Mouse (Mus musculus) lung, postnatal 0 days (tissue): ENCODE results near the gene Tnrc18. TPM values are rescaled to one million over a fixed set of nuclear protein-coding genes. Genes with fewer than 3 reads are reported as not detected.
A peak's percentile ranks its signal among the peaks of the same experiment; 100 is the strongest.

ENCODE experiments used
- ATAC-seq: fragments of 200-750 bp; cut with Nextera tagmentation; 2 replicates; pipeline ENCODE4 v1.8.0; 2017; ENCODE audit warnings: moderate library complexity
- DNase-seq: peaks from one replicate; pipeline ENCODE4 v3.0.0-alpha.2; 2016; ENCODE audit warnings: low spot score
- H3K27ac ChIP-seq: fragments of 300-500 bp; sonication (generic); 2 replicates; pipeline ENCODE4 v1.5.1; 2014; ENCODE audit warnings: antibody characterized with exemption, mild to moderate bottlenecking, low read length, mixed read lengths
- H3K27me3 ChIP-seq: fragments of 300-500 bp; sonication (generic); replicated peaks from 2 replicates; pipeline ENCODE4 v1.6.1; 2014; ENCODE audit warnings: low read length, mixed read lengths; ENCODE audit not compliant: insufficient read depth
- H3K36me3 ChIP-seq: fragments of 300-500 bp; sonication (generic); 2 replicates; pipeline ENCODE4 v1.6.1; 2014; ENCODE audit warnings: low read length, mixed read lengths; ENCODE audit not compliant: insufficient read depth
- H3K4me1 ChIP-seq: fragments of 300-500 bp; sonication (generic); 2 replicates; pipeline ENCODE4 v1.6.1; 2014; ENCODE audit warnings: antibody characterized with exemption, low read depth, low read length, mixed read lengths; ENCODE audit not compliant: insufficient read depth
- H3K4me2 ChIP-seq: fragments of 300-500 bp; sonication (generic); replicated peaks from 2 replicates; pipeline ENCODE4 v1.6.1; 2014; ENCODE audit warnings: low read depth, mild to moderate bottlenecking, low read length, moderate library complexity, mixed read lengths
- H3K4me3 ChIP-seq: fragments of 300-500 bp; sonication (generic); 2 replicates; pipeline ENCODE4 v1.5.1; 2014; ENCODE audit warnings: low read depth, low read length
- H3K9ac ChIP-seq: fragments of 300-500 bp; sonication (generic); replicated peaks from 2 replicates; pipeline ENCODE4 v1.6.1; 2014; ENCODE audit warnings: low read depth, mild to moderate bottlenecking
- H3K9me3 ChIP-seq: fragments of 300-500 bp; sonication (generic); 2 replicates; pipeline ENCODE4 v1.6.1; 2016; ENCODE audit warnings: low read length, mixed read lengths
- CTCF ChIP-seq: IDR thresholded peaks from 2 replicates; pipeline ENCODE4 v1.5.1; 2016; ENCODE audit warnings: antibody characterized with exemption, mild to moderate bottlenecking
- EP300 ChIP-seq: IDR thresholded peaks from 2 replicates; pipeline ENCODE4 v1.6.1; 2016; ENCODE audit warnings: antibody characterized with exemption, mild to moderate bottlenecking, control low read depth
- WGBS: fragments of 180-500 bp; shearing (Covaris S2); extraction: QIAGEN DNeasy Blood & Tissue Kit; methylation state at CpG from one replicate; pipeline ENCODE4 v1.1.7; 2014; 5-methylcytosine and 5-hydroxymethylcytosine counted together
- polyA plus RNA-seq: library from polyadenylated mRNA; unstranded; fragments of >200 nt; fragmentation: Nextera tagmentation; extraction: Ambion mirVana; gene quantifications from 2 replicates; pipeline ENCODE4 v1.2.1, GENCODE M21; 2015

Tnrc18 gene
- polyA plus RNA-seq, 1 experiment from 2014 or later, result 16.6 TPM

GRCm38 (mm10) chr5:142801977-142802376 lies 15.5 kb downstream of the Tnrc18 start:
- H3K4me2 ChIP-seq, result no peak overlapping the region
- WGBS, result 73% methylated on average over 2 of the region's 2 CpGs
- H3K4me3 ChIP-seq, result no peak overlapping the region
- H3K9me3 ChIP-seq, result no peaks in the 10 kb centered on the region
- no peak for TF ChIP-seq EP300
- no peak for TF ChIP-seq CTCF
- H3K27ac ChIP-seq, result no peak overlapping the region
- no peaks in the 10 kb centered on the region for H3K36me3 ChIP-seq
- no peaks in the 10 kb centered on the region for H3K27me3 ChIP-seq
- no peak for ATAC-seq
- no peak overlapping the region for H3K9ac ChIP-seq
- no peak for DNase-seq
- no peaks in the 10 kb centered on the region; the same call in 1 of the 2 replicates for H3K4me1 ChIP-seq

- DNase-seq, result no peak
Observed at GRCm38 (mm10) chr5:142800656-142801055, 16.8 kb downstream of the Tnrc18 start.

GRCm38 (mm10) chr5:142800198-142800597 lies 17.3 kb downstream of the Tnrc18 start:
- Histone ChIP-seq H3K27ac (no peak overlapping the region), H3K27me3 (no peaks in the 10 kb centered on the region), H3K4me1 (no peaks in the 10 kb centered on the region; the same call in 1 of the 2 replicates), H3K9me3 (no peaks in the 10 kb centered on the region), H3K36me3 (no peaks in the 10 kb centered on the region), H3K4me2 (no peak overlapping the region), H3K4me3 (no peak overlapping the region), H3K9ac (no peak overlapping the region)
- TF ChIP-seq EP300, result no peak
- no peak for TF ChIP-seq CTCF
- ATAC-seq (no peak), DNase-seq (no peak)
- WGBS, result 47% methylated on average over 8 of the region's 8 CpGs

More at GRCm38 (mm10) chr5:142800656-142801055, 16.8 kb downstream of the Tnrc18 start:
- Histone ChIP-seq H3K27me3 (no peaks in the 10 kb centered on the region), H3K36me3 (no peaks in the 10 kb centered on the region), H3K27ac (no peak overlapping the region), H3K4me2 (no peak overlapping the region), H3K4me3 (no peak overlapping the region), H3K9ac (no peak overlapping the region), H3K9me3 (no peaks in the 10 kb centered on the region), H3K4me1 (no peaks in the 10 kb centered on the region; the same call in 1 of the 2 replicates)
- 69% methylated on average over 6 of the region's 6 CpGs for WGBS
- ATAC-seq, result no peak
- no peak for TF ChIP-seq EP300
- TF ChIP-seq CTCF, result no peak

- no peaks in the 10 kb centered on the region for H3K27me3 ChIP-seq
- H3K27ac ChIP-seq, result no peak overlapping the region
- no peaks in the 10 kb centered on the region for H3K36me3 ChIP-seq
- no peak overlapping the region for H3K4me2 ChIP-seq
- H3K4me1 ChIP-seq, result no peaks in the 10 kb centered on the region; the same call in 1 of the 2 replicates
- H3K4me3 ChIP-seq, result no peak overlapping the region
- no peak for DNase-seq
- ATAC-seq, result no peak
- H3K9ac ChIP-seq, result no peak overlapping the region
- TF ChIP-seq EP300 (no peak), CTCF (no peak)
- no peaks in the 10 kb centered on the region for H3K9me3 ChIP-seq
- WGBS, result 66% methylated on average over 4 of the region's 4 CpGs
Observed at GRCm38 (mm10) chr5:142799259-142799658, 18.2 kb downstream of the Tnrc18 start.

GRCm38 (mm10) chr5:142798190-142798589 lies 19.3 kb downstream of the Tnrc18 start:
- ATAC-seq (no peak), DNase-seq (no peak)
- Histone ChIP-seq H3K4me3 (no peak overlapping the region), H3K9ac (no peak overlapping the region), H3K4me2 (no peak overlapping the region), H3K36me3 (no peaks in the 10 kb centered on the region), H3K9me3 (no peaks in the 10 kb centered on the region), H3K27me3 (no peaks in the 10 kb centered on the region), H3K27ac (no peak overlapping the region), H3K4me1 (no peaks in the 10 kb centered on the region; the same call in 1 of the 2 replicates)
- TF ChIP-seq CTCF (no peak), EP300 (no peak)
- 75% methylated on average over 12 of the region's 12 CpGs for WGBS

GRCm38 (mm10) chr5:142797620-142798019 lies 19.8 kb downstream of the Tnrc18 start:
- H3K4me1 ChIP-seq, result no peaks in the 10 kb centered on the region; the same call in 1 of the 2 replicates
- TF ChIP-seq EP300 (no peak), CTCF (no peak)
- H3K36me3 ChIP-seq, result no peaks in the 10 kb centered on the region
- DNase-seq (peak; percentile 24), ATAC-seq (no peak)
- no peak overlapping the region for H3K9ac ChIP-seq
- no peaks in the 10 kb centered on the region for H3K9me3 ChIP-seq
- H3K27me3 ChIP-seq, result no peaks in the 10 kb centered on the region
- H3K4me2 ChIP-seq, result no peak overlapping the region
- H3K4me3 ChIP-seq, result no peak overlapping the region
- WGBS, result 67% methylated on average over 13 of the region's 13 CpGs
- no peak overlapping the region for H3K27ac ChIP-seq

GRCm38 (mm10) chr5:142796921-142797320 lies 20.5 kb downstream of the Tnrc18 start:
- ATAC-seq (no peak), DNase-seq (no peak)
- H3K27ac ChIP-seq, result no peak overlapping the region
- TF ChIP-seq EP300 (no peak), CTCF (no peak)
- H3K4me1 ChIP-seq, result no peaks in the 10 kb centered on the region; the same call in 1 of the 2 replicates
- H3K9me3 ChIP-seq, result no peaks in the 10 kb centered on the region
- H3K4me3 ChIP-seq, result no peak overlapping the region
- 90% methylated on average over 4 of the region's 4 CpGs for WGBS
- no peak overlapping the region for H3K9ac ChIP-seq
- H3K27me3 ChIP-seq, result no peaks in the 10 kb centered on the region
- H3K36me3 ChIP-seq, result no peaks in the 10 kb centered on the region
- H3K4me2 ChIP-seq, result no peak overlapping the region
